Mouse (Mus musculus) bone marrow macrophage, adult 2 months (primary cell): ENCODE data around the gene Homer1.

Experiments
- CTCF ChIP-seq: IDR thresholded peaks from 2 replicates; pipeline ENCODE4 v1.5.1; 2012; ENCODE audit warnings: low read depth, mild to moderate bottlenecking, low read length, moderate library complexity
- POLR2A ChIP-seq: IDR thresholded peaks from 2 replicates; pipeline ENCODE4 v1.6.1; 2012; ENCODE audit warnings: mild to moderate bottlenecking, low read depth, low read length, borderline replicate concordance

GRCm38 (mm10) chr13:93331721-93332120, 32.3 kb downstream of the Homer1 start:
- TF ChIP-seq POLR2A (no peak), CTCF (no peak)
